Mouse (Mus musculus): ENCODE results near the gene Adh5. TPM values are rescaled to one million over a fixed set of nuclear protein-coding genes. Genes with fewer than 3 reads are reported as not detected.

Gene Adh5
- polyA plus RNA-seq, 1 experiment from 2014 or later, result 99.8 TPM

DNA sequence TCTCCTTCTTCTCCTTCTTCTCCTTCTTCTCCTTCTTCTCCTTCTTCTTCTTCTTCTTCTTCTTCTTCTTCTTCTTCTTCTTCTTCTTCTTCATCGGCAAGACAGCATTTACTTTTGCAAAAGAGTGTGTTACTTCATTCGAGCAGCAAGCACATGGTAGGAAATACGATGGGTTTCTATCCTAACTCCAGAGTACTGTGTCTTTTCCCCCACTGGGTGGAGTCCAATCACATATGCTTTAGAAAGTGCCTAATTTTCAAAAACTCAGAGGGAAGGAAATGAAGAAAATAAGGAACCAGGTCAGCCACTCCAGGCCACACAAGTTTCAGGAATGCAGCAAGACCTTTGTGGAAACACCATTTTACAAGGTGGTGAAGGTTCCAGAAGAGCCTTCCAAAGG, 50.8 kb downstream of the Adh5 start:
- WGBS, result 80% methylated on average over 3 of the region's 3 CpGs
- no peak for DNase-seq (ENCODE audit: low spot score)

DNA sequence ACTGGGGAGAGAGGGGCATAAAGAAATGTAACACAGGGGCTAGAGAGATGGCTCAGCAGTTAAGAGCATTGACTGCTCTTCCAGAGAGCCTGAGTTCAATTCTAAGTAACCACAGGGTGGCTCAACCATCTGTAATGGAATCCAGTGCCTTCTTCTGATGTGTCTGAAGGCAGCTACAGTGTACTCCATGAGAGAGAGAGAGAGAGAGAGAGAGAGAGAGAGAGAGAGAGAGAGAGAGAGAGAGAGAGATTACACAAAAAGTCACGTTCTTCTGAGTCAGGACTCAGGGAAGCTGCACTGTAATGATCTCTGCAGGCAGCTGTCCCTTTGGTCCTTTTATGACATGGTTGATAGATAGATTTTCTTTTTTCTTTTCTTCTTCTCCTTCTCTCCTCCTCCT, 51.7 kb downstream of the Adh5 start:
- no peak overlapping the region for H3K27ac ChIP-seq (replicated peaks)
- no peaks in the 10 kb centered on the region for H3K9me3 ChIP-seq (ENCODE audit: control insufficient read depth, low read length)
- H3K36me3 ChIP-seq (ENCODE audit: control insufficient read depth, insufficient read depth, low read length), result no peaks in the 10 kb centered on the region
- H3K27me3 ChIP-seq (ENCODE audit: control insufficient read depth, insufficient read depth, low read length), result no peaks in the 10 kb centered on the region
- no peak overlapping the region for H3K4me3 ChIP-seq (ENCODE audit: low read depth, low read length)
- no peak for DNase-seq (ENCODE audit: low spot score)
- no peak for ATAC-seq (ENCODE audit: low FRiP score, low TSS enrichment)
- WGBS, result 27% methylated on average over 1 of the region's 1 CpGs
- no peak for TF ChIP-seq EP300 (optimal IDR thresholded peaks at IDR 0.05)
- TF ChIP-seq CTCF (IDR thresholded peaks at IDR 0.05; ENCODE audit: low read depth), result no peak
- no peaks in the 10 kb centered on the region for H3K4me1 ChIP-seq (replicated peaks; ENCODE audit: control insufficient read depth, insufficient read depth)
- no peak overlapping the region for H3K4me2 ChIP-seq (replicated peaks; ENCODE audit: low read depth)
- H3K9ac ChIP-seq (ENCODE audit: low read length), result no peak overlapping the region

More for the DNA sequence above, 50.8 kb downstream of the Adh5 start:
- Histone ChIP-seq H3K4me1 (replicated peaks; ENCODE audit: control insufficient read depth, insufficient read depth) (no peaks in the 10 kb centered on the region), H3K9ac (ENCODE audit: low read length) (no peak overlapping the region), H3K4me2 (replicated peaks; ENCODE audit: low read depth) (no peak overlapping the region), H3K27me3 (ENCODE audit: control insufficient read depth, insufficient read depth, low read length) (no peaks in the 10 kb centered on the region), H3K9me3 (ENCODE audit: control insufficient read depth, low read length) (no peaks in the 10 kb centered on the region), H3K27ac (replicated peaks) (no peak overlapping the region), H3K4me3 (ENCODE audit: low read depth, low read length) (no peak overlapping the region), H3K36me3 (ENCODE audit: control insufficient read depth, insufficient read depth, low read length) (no peaks in the 10 kb centered on the region)
- ATAC-seq (ENCODE audit: low FRiP score, low TSS enrichment), result no peak
- TF ChIP-seq CTCF (IDR thresholded peaks at IDR 0.05; ENCODE audit: low read depth), result peak; percentile 31; the same call in 1 of the 2 replicates
- TF ChIP-seq EP300 (optimal IDR thresholded peaks at IDR 0.05), result no peak

DNA sequence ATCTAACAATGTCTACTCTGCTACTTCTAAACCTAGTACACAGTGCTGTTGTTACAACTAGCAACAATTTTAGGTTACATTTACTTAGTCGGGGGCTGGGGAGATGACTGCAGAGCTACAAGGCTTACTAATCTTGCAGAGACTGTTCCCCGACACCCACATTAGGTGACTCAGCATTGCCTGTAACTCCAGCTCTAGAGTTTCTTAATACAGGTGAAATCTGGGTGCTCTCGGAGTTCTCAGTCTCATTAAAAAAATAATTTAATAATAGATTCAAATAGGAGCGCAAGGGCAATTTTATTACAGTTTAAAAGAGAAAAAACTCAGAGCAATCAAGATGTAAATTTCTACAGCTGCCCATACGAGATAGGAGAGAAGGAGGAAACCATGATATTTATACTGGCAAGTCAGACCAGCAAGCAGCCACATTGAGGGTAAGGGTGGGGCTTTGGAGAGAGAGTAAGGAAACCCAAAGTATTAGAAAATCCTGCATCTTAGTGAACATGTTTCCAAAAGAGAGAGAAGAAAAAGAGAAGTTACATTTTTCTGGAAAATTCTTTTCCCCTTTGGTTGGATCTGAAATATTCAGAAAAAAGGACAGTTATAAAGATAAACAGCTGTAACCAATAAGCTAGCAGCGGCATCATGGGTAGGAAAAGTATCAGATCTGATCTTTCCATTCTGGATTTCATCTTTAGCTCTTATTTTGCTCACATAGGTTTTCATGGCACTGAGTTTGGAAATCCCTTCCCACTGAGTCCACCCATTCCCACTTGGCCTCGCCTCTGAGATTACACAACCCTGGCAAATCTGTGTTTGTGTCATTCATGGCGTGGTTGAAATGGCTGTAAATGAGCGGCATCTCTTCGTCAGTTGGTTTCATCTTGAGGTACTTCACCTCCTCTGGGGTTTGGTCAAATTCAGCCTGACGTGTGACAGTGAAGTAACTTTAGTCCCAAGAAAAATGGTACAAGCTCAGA, 52.6 kb downstream of the Adh5 start:
- Histone ChIP-seq H3K36me3 (ENCODE audit: control insufficient read depth, insufficient read depth, low read length) (no peaks in the 10 kb centered on the region), H3K4me1 (replicated peaks; ENCODE audit: control insufficient read depth, insufficient read depth) (no peaks in the 10 kb centered on the region), H3K9ac (ENCODE audit: low read length) (no peak overlapping the region), H3K27me3 (ENCODE audit: control insufficient read depth, insufficient read depth, low read length) (no peaks in the 10 kb centered on the region), H3K27ac (replicated peaks) (no peak overlapping the region), H3K4me3 (ENCODE audit: low read depth, low read length) (no peak overlapping the region), H3K9me3 (ENCODE audit: control insufficient read depth, low read length) (no peaks in the 10 kb centered on the region), H3K4me2 (replicated peaks; ENCODE audit: low read depth) (no peak overlapping the region)
- TF ChIP-seq EP300 (optimal IDR thresholded peaks at IDR 0.05) (no peak), CTCF (IDR thresholded peaks at IDR 0.05; ENCODE audit: low read depth) (no peak)
- DNase-seq (ENCODE audit: low spot score) (no peak), ATAC-seq (ENCODE audit: low FRiP score, low TSS enrichment) (peak; percentile 59; the same call in 1 of the 2 replicates)
- WGBS, result 73% methylated on average over 11 of the region's 11 CpGs

DNA sequence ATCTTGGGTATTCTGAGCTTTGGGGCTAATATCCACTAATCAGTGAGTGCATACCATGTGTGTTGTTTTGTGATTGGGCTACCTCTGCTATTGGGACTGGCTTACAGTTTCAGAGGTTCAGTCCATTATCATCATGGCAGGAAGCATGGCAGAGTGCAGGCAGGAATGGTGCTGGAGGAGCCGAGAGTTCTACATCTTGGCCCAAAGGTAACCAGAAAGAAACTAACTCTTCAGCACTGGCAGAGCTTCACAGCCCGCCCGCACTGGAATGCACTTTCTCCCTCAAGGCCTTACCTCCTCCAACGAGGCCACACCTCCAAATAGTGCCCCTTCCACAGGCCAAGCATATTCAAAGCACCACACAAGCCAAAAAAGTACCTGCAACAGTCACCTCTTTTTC, 55.8 kb downstream of the Adh5 start:
- H3K36me3 ChIP-seq (ENCODE audit: control insufficient read depth, insufficient read depth, low read length), result no peaks in the 10 kb centered on the region
- H3K4me2 ChIP-seq (replicated peaks; ENCODE audit: low read depth), result no peak overlapping the region
- TF ChIP-seq CTCF (IDR thresholded peaks at IDR 0.05; ENCODE audit: low read depth) (no peak), EP300 (optimal IDR thresholded peaks at IDR 0.05) (no peak)
- H3K9ac ChIP-seq (ENCODE audit: low read length), result no peak overlapping the region
- no peak overlapping the region for H3K27ac ChIP-seq (replicated peaks)
- ATAC-seq (ENCODE audit: low FRiP score, low TSS enrichment) (no peak), DNase-seq (ENCODE audit: low spot score) (no peak)
- WGBS, result 56% methylated on average over 4 of the region's 4 CpGs
- no peaks in the 10 kb centered on the region for H3K9me3 ChIP-seq (ENCODE audit: control insufficient read depth, low read length)
- H3K4me1 ChIP-seq (replicated peaks; ENCODE audit: control insufficient read depth, insufficient read depth), result no peaks in the 10 kb centered on the region
- H3K27me3 ChIP-seq (ENCODE audit: control insufficient read depth, insufficient read depth, low read length), result no peaks in the 10 kb centered on the region
- no peak overlapping the region for H3K4me3 ChIP-seq (ENCODE audit: low read depth, low read length)

DNA sequence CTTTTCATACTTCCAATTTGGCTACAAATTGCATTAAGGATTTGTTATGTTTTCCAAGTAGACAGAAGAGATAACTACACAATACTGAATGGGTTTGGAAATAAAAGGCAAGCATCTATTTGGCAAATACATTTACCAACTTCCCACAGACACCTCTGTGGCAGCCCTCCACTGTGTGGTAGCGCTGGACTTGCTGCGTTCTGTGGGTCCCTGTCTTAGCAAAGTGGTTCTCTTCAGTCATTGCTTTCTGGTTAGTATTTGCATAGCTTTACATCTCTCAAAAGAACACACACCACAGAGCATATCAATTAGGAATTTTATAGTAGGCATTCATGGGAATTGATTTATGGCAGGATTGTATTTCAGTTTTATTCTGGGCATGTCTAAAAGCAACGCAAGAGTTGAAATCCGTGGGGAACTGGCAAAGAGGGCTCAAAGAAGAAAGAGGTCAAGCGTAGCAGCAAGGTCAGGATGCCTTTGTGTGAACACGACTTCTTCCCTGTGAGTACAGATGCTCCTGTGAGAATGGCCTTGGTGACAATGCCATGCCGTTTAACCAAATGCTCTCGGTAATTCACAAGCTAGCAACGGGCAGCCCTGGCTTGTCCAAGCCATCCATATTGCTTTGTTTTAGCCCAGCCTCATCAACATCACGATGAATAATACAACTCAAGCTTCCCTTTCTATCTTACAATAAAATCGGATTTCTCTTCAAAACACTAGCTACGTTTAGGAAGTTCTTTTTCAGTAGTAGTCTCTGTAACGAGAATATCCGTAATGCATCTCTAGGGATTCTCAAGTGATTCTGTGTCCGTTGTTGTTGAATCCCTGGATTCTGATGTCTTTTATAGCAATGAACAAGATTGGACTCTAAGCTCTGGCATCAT, 57.2 kb downstream of the Adh5 start:
- Histone ChIP-seq H3K27ac (replicated peaks) (no peak overlapping the region), H3K4me2 (replicated peaks; ENCODE audit: low read depth) (no peak overlapping the region), H3K4me3 (ENCODE audit: low read depth, low read length) (no peak overlapping the region), H3K9ac (ENCODE audit: low read length) (no peak overlapping the region), H3K9me3 (ENCODE audit: control insufficient read depth, low read length) (no peaks in the 10 kb centered on the region), H3K4me1 (replicated peaks; ENCODE audit: control insufficient read depth, insufficient read depth) (no peaks in the 10 kb centered on the region), H3K27me3 (ENCODE audit: control insufficient read depth, insufficient read depth, low read length) (no peaks in the 10 kb centered on the region), H3K36me3 (ENCODE audit: control insufficient read depth, insufficient read depth, low read length) (no peaks in the 10 kb centered on the region)
- ATAC-seq (ENCODE audit: low FRiP score, low TSS enrichment) (no peak), DNase-seq (ENCODE audit: low spot score) (no peak)
- 66% methylated on average over 15 of the region's 15 CpGs for WGBS
- no peak for TF ChIP-seq EP300 (optimal IDR thresholded peaks at IDR 0.05)
- no peak for TF ChIP-seq CTCF (IDR thresholded peaks at IDR 0.05; ENCODE audit: low read depth)
